Mouse (Mus musculus): ENCODE measurements at regions not wholly inside any gene's neighbourhood (a gene's known extent, or its start where the extent isn't known, plus 50 kb on each side); places are given as distances from the start of the nearest gene placed in this dataset.

DNA sequence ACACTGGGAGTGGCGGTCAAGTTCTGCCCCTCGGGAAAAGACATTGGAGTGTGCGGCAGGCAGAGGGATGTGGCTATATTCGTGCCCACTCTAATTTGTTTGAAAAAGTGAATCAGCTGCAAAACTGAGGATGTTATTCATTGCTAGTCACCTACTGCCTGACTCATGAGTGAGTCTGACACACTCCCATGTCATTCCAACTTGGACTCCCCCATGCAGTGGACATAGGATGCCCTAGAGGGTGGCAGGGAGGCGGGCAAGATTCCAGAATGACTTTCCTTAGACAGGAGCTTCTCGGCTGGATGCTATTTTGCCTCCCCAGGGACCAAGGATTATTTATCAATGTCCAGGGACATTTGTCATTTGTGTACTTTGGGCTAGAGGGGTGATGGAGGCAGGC, 219.0 kb downstream of the Sox9 start:
- TF ChIP-seq CTCF (IDR thresholded peaks at IDR 0.05; ENCODE audit: insufficient read depth, low read depth, low read length) (no peak), POLR2A (IDR thresholded peaks at IDR 0.05; ENCODE audit: insufficient read depth, low read depth, low read length) (no peak)

All from olfactory bulb, adult 2 months (tissue).